Mouse (Mus musculus): ENCODE results near the gene Vps4b.
A peak's percentile ranks its signal among the peaks of the same experiment; 100 is the strongest.
"Not testable (repeated sequence)": the region's sequence is repeated elsewhere in the genome, so short reads cannot be mapped to it uniquely, and the experiment has no call there.

Gene Vps4b

DNA sequence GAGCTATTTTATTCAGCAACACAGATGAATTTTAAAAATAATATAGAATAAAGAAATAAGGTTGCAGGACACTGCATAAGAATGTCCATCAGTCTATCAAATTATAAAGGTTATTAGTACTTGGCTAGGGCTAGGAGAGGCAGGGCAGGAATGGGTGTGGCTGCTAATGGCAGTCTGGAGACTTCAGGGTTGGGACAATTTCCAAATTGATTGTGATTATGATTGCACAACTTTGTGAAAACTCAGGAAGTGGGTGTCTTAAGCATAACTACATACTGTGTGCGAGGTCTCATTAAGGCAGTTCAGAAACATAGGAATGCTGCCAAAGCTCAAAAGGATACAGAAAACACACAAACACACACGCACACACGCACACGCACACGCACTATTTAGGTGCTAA lies 44.5 kb downstream of the Vps4b start:
- DNase-seq (ENCODE audit: low read depth, low spot score), result no peak

DNA sequence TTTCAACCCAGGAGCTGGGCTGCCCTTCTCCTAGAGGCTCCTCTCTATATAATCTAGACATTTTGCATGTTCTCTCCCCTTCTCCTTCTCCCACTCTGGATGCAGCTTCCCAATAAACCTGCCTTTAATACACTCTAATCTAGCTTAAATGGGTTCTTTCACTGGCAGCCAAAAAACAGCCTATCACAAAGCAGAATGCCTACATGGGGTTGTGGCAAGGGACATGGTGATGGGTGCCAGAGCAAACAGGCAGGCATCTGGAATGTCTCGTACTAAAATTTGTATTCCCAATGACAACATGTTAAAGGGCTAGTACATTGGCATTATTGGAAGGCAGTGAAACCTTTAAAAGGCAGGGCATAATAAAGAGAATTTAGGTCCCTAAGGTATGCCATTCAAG lies 45.9 kb downstream of the Vps4b start:
- no peak for DNase-seq (ENCODE audit: low read depth, low spot score)

DNA sequence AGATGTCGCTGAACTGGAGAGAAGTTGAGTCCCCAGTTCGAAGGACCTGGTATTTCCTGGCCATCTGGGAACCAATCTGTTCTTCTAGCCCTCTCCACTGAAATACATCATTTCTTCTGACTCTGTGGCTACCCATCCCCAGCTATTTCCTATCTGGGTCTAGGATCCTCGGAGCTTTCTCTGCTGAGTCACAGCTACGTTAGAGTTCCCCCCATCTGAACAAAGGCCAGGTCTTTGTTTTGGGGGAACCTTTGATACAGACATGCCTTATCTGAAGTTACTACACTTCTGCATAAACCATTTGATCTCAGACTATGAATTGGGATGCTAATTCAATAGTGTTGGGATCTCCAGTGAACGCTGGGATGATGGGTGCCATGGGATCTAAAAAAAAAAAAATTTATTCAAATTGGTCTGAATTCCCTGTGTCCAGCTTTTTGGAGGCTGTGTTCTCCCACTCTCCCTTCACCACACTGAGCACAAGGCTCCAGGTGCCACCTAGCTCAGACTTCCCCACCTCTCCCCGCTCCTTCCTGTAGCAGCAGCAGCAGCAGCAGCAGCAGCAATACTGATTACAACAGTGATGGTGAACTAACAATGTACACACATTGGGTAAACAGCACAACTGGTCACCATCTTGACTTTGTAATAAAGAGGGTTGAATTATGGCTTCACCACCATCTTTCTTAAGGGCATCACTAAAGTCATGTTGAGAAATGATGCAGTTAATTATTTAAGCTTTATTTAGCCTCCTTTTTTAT lies 47.8 kb downstream of the Vps4b start:
- DNase-seq (ENCODE audit: low read depth, low spot score), result no peak

DNA sequence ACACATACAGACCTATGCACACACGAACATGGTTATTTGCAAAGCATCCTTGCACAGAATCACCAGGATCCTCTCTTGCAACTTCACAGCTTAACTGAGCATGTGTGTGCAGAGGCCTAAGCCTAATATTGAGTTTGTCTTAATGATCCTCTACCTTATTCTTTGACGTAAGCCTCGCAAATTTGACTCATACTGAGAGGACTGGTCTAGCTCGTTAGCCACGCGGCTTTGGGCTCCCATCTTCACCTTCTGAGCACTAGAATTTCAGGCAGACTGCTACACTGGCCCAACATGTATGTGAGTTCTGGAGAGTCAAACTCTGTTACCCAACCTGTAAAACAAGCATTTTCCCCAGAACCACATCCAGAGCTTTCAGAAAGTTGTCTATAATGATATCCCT lies 53.5 kb downstream of the Vps4b start:
- no peak for DNase-seq (ENCODE audit: low read depth, low spot score)

DNA sequence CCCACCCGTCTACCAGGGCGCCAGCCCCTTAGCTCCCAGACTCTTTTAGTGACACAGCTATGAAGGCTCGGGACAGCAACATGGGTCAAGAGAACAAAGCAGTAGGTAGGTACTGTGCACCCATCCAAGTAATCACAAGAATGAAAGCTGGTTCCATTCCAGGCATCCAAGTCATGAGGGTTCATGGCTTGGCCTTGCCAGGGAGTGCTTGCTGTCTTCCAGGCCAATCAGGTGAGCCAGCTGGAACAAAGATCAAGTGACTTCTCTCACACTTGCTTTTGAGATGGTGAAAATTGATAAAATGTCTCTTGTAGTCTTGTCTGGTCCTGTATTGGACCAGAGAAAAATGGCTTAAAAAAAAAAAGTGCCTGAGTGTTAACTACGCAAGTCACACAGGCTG lies 55.8 kb downstream of the Vps4b start:
- DNase-seq (ENCODE audit: low read depth, low spot score), result no peak

DNA sequence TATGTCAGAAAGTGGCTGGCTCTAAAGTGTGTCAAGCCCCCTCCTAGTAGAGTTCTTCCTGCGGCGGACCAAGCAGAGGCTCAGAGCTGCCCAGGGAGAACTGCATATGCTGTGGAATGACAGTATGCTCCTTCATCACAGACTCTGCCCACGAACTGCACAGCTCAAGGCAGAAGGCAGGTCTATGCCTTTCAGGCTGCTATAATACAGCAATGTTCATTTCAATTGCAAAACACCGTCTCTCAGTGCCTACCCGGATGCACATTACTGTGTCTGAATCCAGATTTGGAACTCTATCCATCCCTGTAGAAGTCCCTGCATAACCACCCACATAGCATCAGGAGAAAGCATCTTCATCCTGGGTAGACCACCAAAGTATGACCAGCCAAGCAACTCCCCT lies 56.7 kb downstream of the Vps4b start:
- no peak for DNase-seq (ENCODE audit: low read depth, low spot score)

DNA sequence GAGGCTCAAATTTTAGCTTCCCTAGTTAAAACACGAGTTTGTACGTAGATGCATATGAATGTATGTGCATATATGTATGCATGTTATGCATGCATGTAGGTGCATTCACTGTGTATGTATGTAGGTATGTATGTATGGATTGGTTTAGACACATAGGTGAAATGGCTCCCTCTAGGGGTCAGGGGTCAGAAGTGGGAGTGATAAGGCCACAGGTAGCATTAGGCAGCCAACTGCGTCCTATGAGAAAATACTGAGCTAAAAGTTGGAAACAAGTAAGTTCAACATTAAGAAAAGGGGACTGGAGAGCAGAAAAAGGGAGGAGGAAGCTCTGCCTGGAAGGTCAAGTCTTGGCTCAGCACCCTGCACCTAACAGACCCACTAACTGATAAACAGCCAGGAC lies 58.4 kb downstream of the Vps4b start:
- DNase-seq (ENCODE audit: low read depth, low spot score), result peak; percentile 57

DNA sequence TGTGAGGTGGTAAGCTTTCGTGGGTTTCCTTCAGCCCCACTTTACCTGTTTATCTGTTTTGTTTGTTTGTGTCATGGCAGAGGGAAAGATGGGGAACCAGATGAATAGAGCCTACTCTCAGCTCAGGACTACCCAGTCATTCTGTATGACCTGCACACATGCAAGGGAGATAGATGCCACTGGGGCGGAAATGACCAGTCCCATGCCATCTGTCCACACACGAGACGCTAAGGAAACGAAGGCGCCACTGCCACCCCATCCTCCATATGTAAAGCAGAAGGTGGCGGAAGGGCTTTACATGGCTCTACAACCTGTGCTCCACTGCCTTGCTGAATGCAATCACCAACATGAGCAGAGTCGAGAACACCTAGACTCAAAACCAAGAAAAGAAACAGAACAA lies 60.3 kb downstream of the Vps4b start:
- DNase-seq (ENCODE audit: low read depth, low spot score), result no peak

DNA sequence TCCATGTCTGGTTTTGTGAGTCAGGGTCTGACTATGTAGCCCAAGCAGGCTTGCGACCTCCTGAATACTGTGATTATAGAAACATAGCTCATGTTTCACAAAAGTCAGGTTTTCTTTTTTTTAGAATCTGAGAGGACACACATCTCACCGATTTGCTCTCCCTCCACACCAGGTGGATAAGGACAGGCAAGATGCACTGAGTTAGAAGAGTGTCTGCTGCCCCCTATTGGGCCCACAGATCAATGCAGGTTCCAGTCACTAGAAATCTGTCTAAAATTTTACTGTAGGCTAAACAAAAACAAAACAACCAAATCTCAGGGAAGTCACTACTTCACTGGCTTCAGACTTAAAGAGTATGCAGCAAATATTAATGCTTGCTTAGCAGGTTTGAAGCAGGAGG lies 60.9 kb downstream of the Vps4b start:
- DNase-seq (ENCODE audit: low read depth, low spot score), result peak; percentile 65

DNA sequence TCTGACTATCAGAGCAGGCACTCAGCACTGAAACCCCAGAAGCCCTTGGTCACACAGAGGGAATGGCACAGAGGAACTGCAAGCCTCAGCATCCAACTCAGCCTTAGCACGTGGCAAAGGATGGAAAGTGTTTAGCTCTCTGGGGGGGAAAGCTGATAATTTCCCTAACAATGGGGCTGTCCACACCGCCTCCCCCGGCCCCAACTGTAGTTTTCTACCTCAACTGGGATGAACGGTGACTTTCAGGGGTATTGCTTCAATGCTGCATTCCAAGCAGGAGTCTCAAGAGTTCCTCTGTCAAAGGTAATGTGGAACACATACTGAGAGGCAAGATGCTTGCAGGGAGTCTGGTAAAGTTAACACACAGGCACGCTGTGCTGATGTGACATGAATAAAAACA lies 74.5 kb downstream of the Vps4b start:
- peak; percentile 28 for DNase-seq (ENCODE audit: low read depth, low spot score)

DNA sequence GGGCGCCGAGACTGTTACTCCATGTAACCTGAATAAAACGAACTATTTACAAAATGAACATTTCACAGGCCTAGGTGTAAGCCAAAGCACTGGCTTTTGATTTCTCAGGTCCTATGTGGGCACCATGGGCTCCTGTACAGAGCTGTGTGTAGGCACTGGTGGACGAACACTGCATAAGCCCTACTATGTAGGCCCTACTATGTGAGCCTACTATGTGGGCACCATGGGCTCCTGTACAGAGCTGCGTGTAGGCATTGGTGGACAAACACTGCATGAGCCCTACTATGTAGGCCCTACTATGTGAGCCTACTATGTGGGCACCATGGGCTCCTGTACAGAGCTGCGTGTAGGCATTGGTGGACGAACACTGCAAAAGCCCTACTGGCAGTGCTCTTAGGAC lies 78.8 kb downstream of the Vps4b start:
- not testable (repeated sequence) for DNase-seq (ENCODE audit: low read depth, low spot score)

DNA sequence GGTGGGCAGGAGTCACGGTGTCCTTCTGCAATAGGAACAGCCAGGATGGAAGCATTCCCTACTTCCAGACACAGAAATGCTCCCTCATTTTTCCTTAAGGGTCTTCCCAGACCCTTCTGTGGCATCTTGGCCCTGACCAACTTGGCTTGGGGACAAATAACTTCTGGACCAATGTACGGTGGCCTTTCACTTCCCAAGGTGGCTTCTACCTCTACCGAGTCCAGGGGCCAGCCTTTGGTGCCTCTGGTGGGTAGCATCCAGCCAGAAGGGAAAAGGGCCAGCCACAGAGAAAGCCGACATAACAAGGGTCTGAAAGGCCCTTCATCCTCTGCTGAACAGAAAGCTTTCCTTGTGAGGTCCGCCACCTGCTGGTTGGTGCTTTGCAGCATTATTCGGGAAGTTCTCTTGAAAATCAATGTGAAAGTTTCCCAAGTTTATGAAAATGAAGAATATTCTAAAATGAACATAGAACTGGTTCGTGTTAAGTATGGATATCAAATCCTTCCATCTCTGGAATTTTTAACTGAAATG lies 79.4 kb downstream of the Vps4b start:
- DNase-seq (ENCODE audit: low read depth, low spot score), result peak; percentile 55

DNA sequence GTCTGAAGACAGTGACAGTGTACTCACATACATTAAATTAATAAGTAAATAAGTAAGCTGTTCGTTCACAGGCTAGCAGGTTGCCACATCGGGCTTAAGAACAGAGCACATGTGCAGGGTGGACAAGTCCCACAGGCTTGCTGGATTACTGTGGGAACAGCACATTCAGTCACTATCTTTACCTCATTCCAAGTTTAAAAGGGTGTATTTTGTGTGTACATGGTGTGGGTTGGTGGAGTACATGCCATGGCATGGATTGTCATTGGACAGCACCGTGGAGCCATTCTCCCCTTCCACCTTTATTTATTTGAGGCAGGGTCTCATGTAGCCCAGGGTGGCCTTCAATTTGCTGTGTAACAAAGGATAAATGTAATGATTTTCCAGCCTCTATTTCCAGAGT lies 80.4 kb downstream of the Vps4b start:
- DNase-seq (ENCODE audit: low read depth, low spot score), result no peak

DNA sequence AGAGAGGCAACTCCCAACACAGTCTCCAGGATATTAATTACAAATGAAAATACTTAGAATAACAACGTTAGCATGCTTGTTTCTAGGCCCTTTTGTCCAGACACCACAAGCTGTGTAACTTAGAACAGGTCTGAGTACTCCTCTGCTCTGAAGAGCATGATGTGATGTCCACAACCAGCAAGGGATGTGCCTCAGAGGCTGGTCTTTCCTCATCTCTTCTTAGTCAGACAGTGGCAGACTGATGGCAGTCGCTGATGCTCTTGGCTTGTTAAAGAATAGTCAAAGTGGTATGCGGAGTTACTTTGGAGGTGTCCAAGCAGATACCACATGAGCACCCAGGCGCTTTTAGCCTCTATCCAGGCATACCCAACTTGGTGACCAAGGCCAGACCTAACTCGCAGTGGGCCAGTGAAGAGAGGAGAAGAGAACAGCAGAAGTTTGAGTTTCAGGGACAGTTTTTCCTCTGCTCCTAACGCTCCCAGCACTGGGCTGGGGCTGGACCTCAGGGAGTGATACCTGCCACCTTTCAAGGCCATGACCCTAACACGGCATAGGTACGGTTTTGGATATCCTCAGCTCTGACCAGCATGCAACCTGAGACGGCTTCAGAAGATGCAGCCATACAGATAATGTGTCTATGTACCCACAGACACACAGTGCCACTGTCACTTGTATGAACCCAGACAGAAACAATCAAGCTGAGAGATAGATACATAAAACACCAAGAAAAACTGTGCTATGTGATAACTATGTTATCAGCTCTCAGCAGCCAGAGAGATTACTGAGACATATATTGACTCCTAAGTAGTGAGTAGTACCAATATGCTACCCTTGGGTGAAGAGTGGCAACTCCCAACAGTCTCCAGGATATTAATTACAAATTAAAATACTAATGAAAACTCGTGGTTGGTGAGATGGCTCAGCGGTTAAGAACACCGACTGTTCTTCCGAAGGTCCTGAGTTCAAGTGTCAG lies 81.1 kb downstream of the Vps4b start:
- no peak for DNase-seq (ENCODE audit: low read depth, low spot score)

DNA sequence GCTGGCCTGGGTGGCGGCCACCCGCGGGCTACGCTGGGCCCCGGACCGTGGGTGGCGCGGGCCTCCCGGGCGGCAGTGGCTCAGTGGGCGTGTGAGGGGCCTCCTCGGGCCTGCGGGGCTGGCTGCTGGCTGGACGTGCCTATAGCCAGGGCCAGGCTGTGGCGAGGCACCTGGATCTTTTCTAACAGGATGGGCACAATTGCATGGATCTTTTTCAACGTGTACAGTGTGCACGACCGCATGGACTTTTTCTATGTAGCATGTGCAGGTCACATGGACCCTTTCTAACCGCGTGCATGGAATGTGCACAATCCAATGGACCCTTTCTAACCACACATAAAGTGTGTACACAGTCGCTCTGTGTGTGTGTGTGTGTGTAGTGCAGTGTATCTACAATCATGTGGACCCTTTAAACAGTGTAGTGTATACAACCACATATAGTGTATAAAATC lies 82.0 kb downstream of the Vps4b start:
- peak; percentile 35 for DNase-seq (ENCODE audit: low read depth, low spot score)

All from ZHBTc4 (cell line).